Mouse (Mus musculus) limb, embryonic 13.5 days (tissue): ENCODE measurements around the gene BC107364. TPM values are rescaled to one million over a fixed set of nuclear protein-coding genes. Genes with fewer than 3 reads are reported as not detected.
"Not testable (repeated sequence)": the region's sequence is repeated elsewhere in the genome, so short reads cannot be mapped to it uniquely, and the experiment has no call there.

Source experiments
- ATAC-seq: fragments of 200-750 bp; cut with Nextera tagmentation; 2 replicates; pipeline ENCODE4 v1.8.0; 2017; ENCODE audit warnings: low read depth, moderate number of reproducible peaks, moderate TSS enrichment; ENCODE audit not compliant: low FRiP score
- H3K27ac ChIP-seq: fragments of 300-500 bp; sonication (generic); 2 replicates; pipeline ENCODE4 v1.5.1; 2015; ENCODE audit warnings: inconsistent platforms, mild to moderate bottlenecking, moderate library complexity
- H3K27me3 ChIP-seq: fragments of 300-500 bp; sonication (generic); 2 replicates; pipeline ENCODE4 v1.6.1; 2015; ENCODE audit warnings: mild to moderate bottlenecking, inconsistent platforms
- H3K36me3 ChIP-seq: fragments of 300-500 bp; sonication (generic); 2 replicates; pipeline ENCODE4 v1.6.1; 2015; ENCODE audit warnings: inconsistent platforms, mild to moderate bottlenecking, moderate library complexity
- H3K4me1 ChIP-seq: fragments of 300-500 bp; sonication (generic); 2 replicates; pipeline ENCODE4 v1.6.1; 2015; ENCODE audit warnings: inconsistent platforms
- H3K4me2 ChIP-seq: fragments of 300-500 bp; sonication (generic); replicated peaks from 2 replicates; pipeline ENCODE4 v1.6.1; 2015; ENCODE audit warnings: inconsistent platforms, mild to moderate bottlenecking, moderate library complexity
- H3K4me3 ChIP-seq: fragments of 300-500 bp; sonication (generic); 2 replicates; pipeline ENCODE4 v1.5.1; 2015; ENCODE audit warnings: moderate library complexity, mild to moderate bottlenecking, inconsistent platforms
- H3K9ac ChIP-seq: fragments of 300-500 bp; sonication (generic); 2 replicates; pipeline ENCODE4 v1.6.1; 2015; ENCODE audit warnings: mild to moderate bottlenecking, inconsistent platforms
- H3K9me3 ChIP-seq: fragments of 300-500 bp; sonication (generic); 2 replicates; pipeline ENCODE4 v1.6.1; 2016; ENCODE audit warnings: inconsistent platforms
- WGBS: fragments of 180-500 bp; shearing (Covaris S2); methylation state at CpG from one replicate; pipeline ENCODE4 v1.1.7; 2015; 5-methylcytosine and 5-hydroxymethylcytosine counted together
- polyA plus RNA-seq: library from polyadenylated mRNA; unstranded; fragments of >200 nt; fragmentation: Nextera tagmentation; extraction: Ambion mirVana; gene quantifications from 2 replicates; pipeline ENCODE4 v1.2.1, GENCODE M21; 2015

Gene BC107364
- polyA plus RNA-seq, 1 experiment from 2014 or later: not detected

DNA sequence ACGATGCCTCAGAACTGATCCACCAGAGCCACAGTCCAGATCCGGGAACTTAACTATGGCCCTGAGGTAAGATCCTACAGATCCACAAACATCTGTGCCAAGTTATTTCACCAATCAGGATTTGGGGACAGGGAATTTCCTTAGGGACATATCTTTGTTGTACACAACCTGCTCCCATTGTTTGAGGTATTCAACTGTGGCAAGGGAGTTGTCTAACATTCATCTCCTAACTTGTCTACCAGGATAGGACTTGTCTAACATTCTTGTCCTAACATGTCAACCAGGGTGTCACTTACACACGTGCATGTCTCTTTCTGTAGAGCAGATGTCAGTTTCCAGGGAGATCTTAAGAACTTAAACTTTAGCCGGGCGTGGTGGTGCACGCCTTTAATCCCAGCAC lies 35.5 kb downstream of the BC107364 start:
- no peak for ATAC-seq
- 90% methylated on average over 6 of the region's 6 CpGs for WGBS
- H3K27me3 ChIP-seq: peaks cover 1% of the 10 kb centered on the region; the same call in 1 of the 2 replicates

DNA sequence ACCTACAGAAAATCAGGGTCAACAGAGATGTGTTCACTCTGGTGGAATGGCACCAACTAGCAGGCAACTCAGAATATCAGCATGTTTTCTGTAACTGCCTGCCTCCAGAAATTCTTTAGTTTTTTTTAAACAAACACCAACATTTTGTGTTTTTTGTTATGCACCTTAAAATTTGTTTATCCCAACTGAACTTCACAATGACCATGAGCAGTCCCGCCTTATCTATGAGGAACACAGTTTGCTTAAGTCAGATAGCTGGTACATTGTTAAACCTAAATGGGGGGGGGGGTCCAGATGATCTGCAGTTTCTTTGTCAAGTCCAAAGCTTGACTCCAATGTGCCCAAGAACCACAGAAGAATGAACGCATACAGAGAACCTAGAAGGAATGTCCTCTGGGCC lies 36.0 kb downstream of the BC107364 start:
- Histone ChIP-seq H3K4me1 (peaks cover 3% of the 10 kb centered on the region; the same call in 1 of the 2 replicates), H3K4me2 (no peak overlapping the region), H3K27ac (no peak overlapping the region), H3K36me3 (peaks cover 7% of the 10 kb centered on the region; the same call in 1 of the 2 replicates), H3K9ac (no peak overlapping the region), H3K9me3 (no peaks in the 10 kb centered on the region), H3K27me3 (peaks cover 7% of the 10 kb centered on the region), H3K4me3 (no peak overlapping the region)
- no peak for ATAC-seq
- WGBS: 95% methylated on average over 2 of the region's 2 CpGs

More for the DNA sequence above, 35.5 kb downstream of the BC107364 start:
- H3K4me1 ChIP-seq: peaks cover 3% of the 10 kb centered on the region; the same call in 1 of the 2 replicates
- peaks cover 7% of the 10 kb centered on the region; the same call in 1 of the 2 replicates for H3K36me3 ChIP-seq
- H3K27ac ChIP-seq: no peak overlapping the region
- H3K9me3 ChIP-seq: no peaks in the 10 kb centered on the region
- no peak overlapping the region for H3K9ac ChIP-seq
- no peak overlapping the region for H3K4me2 ChIP-seq
- H3K4me3 ChIP-seq: no peak overlapping the region

DNA sequence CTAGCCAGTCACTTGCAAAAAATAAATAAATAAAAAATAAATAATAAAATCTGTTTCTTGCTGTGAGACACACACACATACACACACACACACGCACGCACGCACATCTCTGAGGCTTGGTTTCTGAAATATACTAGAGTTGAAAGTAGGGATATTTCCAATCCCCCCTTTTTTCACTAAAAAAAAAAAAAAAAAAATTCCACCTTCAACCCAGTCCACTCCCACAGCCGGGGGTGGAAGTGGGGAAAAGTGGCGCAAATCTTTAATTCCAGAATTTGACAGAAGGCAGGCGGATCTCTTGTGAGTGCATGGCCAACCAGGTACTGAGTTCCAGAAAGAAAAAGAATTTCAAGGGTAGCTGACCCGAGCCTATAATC lies 37.2 kb downstream of the BC107364 start:
- peak overlapping the region; percentile 94; the same call in 1 of the 2 replicates for H3K27ac ChIP-seq
- 31% methylated on average over 7 of the region's 7 CpGs for WGBS
- peak overlapping the region; percentile 71 for H3K4me3 ChIP-seq
- H3K27me3 ChIP-seq: peaks cover 18% of the 10 kb centered on the region
- peaks cover 3% of the 10 kb centered on the region; the same call in 1 of the 2 replicates for H3K4me1 ChIP-seq
- H3K9ac ChIP-seq: no peak overlapping the region
- H3K36me3 ChIP-seq: peaks cover 7% of the 10 kb centered on the region; the same call in 1 of the 2 replicates
- no peak for ATAC-seq
- 0 out of 2 replicates have a peak, but pooled peaks cover 3% of the 10 kb centered on the region for H3K9me3 ChIP-seq
- peak overlapping the region; percentile 76 for H3K4me2 ChIP-seq

DNA sequence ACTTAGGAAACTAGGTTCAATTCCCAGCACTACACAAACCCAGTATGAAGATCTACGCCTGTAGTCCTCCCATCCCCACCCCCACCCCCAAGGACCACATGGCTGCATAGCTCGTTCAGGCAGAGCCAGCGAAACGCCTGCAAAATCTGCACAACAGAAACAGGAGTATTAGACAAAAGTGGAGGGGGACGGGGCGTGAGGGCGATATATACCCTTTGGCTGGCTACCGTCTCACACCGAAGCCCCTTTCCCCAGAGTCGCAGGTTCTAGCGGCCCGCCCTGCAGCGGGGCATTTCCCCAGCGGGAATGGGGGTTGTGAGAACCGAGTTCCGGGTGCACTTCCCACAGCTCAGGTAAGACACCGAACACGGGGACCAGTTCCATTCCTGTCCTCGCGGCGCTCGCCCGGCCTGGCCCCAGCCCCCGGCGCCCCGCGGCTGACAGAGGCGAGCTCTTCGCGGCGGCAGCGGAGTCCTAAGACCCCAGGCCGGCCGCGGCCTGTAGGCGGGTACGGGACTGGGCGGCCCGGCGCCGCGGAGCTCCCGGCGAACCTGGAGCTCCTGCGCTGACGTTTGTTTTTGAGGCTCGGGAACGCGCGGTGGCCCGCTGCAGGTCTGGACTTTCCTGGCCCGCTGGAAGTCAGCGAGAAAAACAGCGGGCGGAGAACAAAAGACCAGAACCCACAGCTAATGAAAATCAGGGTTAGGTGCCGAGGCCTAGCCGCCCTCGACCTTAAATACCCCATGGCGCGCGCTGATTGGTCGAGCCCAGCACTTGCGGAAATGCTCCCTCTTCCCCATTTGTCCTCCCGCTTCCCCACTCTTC lies 37.8 kb downstream of the BC107364 start:
- H3K4me1 ChIP-seq: peaks cover 8% of the 10 kb centered on the region; the same call in 1 of the 2 replicates
- peaks cover 24% of the 10 kb centered on the region for H3K27me3 ChIP-seq
- peak overlapping the region; percentile 94 for H3K27ac ChIP-seq
- peak; percentile 91 for ATAC-seq
- peak overlapping the region; percentile 71 for H3K4me3 ChIP-seq
- H3K9me3 ChIP-seq: 0 out of 2 replicates have a peak, but pooled peaks cover 3% of the 10 kb centered on the region
- H3K36me3 ChIP-seq: peaks cover 7% of the 10 kb centered on the region; the same call in 1 of the 2 replicates
- WGBS: under 1% methylated on average over 64 of the region's 64 CpGs
- H3K4me2 ChIP-seq: peak overlapping the region; percentile 76
- H3K9ac ChIP-seq: peak overlapping the region; percentile 96

DNA sequence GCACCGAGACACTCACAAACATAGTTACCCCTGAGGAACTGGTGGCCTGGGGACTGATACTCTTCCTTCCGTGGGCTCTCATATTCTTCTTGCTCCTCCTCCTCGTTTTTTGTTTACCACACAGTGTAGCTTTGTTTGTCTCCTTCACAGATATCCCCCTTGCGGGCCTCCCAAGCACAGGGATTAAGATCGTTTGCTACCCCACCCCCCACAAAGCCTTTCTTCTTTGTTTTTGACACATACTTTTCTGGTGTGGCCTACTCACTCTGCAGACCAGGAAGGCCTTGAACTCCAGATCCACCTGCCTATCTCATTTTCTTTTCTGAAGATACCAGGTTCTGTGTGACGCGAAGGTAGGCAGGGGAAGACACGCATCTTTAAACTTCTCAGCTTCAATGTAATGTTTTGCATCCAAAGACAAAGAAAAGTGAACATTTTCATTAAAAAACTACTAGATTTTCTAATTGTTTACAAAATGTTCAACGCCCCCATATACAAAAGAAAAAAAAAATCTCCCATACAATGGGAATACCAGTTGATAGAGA lies 38.5 kb downstream of the BC107364 start:
- peaks cover 11% of the 10 kb centered on the region; the same call in 1 of the 2 replicates for H3K4me1 ChIP-seq
- H3K27me3 ChIP-seq: peaks cover 31% of the 10 kb centered on the region
- WGBS: 54% methylated on average over 9 of the region's 9 CpGs
- peak overlapping the region; percentile 71 for H3K4me3 ChIP-seq
- H3K4me2 ChIP-seq: peak overlapping the region; percentile 76
- no peak for ATAC-seq
- H3K36me3 ChIP-seq: peaks cover 7% of the 10 kb centered on the region; the same call in 1 of the 2 replicates
- no peak overlapping the region for H3K27ac ChIP-seq
- H3K9me3 ChIP-seq: 0 out of 2 replicates have a peak, but pooled peaks cover 3% of the 10 kb centered on the region
- H3K9ac ChIP-seq: peak overlapping the region; percentile 96; the same call in 1 of the 2 replicates

DNA sequence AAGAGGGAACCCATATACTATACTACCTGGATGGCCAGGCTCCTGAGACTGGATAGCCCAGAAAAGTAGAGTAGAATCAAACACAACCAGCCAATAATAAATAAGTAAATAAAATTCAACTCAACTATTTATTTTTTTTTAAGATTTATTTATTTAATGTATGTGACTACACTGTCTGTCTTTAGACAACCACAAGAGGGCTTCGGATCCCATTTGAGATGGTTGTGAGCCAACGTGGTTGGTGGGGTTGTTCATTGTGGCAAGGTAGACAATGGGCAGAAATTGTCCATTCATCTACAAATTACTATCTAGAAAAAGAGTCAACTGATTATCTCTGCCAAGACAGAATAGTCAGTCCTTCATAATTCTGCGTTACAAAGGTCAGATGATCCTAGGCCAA lies 40.3 kb downstream of the BC107364 start:
- Histone ChIP-seq H3K4me2 (no peak overlapping the region), H3K4me3 (no peak overlapping the region), H3K9ac (no peak overlapping the region), H3K4me1 (peaks cover 11% of the 10 kb centered on the region; the same call in 1 of the 2 replicates), H3K27ac (no peak overlapping the region), H3K27me3 (peaks cover 45% of the 10 kb centered on the region), H3K36me3 (peaks cover 7% of the 10 kb centered on the region; the same call in 1 of the 2 replicates), H3K9me3 (peaks cover 8% of the 10 kb centered on the region; the same call in 1 of the 2 replicates)
- ATAC-seq: no peak
- 87% methylated on average over 3 of the region's 3 CpGs for WGBS

DNA sequence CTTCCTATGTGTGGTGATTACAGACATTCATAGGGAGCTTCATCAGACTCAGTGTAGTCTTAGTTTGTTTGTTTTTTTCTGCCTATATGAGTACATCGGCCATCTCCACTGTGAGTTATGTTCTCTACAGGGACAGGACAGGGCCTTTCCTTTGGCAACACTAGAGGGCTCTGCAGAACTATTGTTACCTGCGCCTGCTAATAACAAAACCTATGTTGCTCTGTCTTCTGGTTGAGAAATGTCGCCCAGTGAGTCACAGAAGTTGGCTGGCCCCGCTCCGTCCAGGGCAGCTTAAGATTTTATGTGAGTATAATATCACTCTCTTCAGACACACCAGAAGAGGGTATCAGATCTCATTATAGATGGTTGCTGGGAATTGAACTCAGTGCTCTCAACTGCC lies 41.1 kb downstream of the BC107364 start:
- no peak overlapping the region for H3K4me2 ChIP-seq
- peaks cover 8% of the 10 kb centered on the region; the same call in 1 of the 2 replicates for H3K9me3 ChIP-seq
- H3K27ac ChIP-seq: no peak overlapping the region
- 83% methylated on average over 5 of the region's 5 CpGs for WGBS
- H3K4me1 ChIP-seq: peaks cover 11% of the 10 kb centered on the region; the same call in 1 of the 2 replicates
- H3K36me3 ChIP-seq: peaks cover 7% of the 10 kb centered on the region; the same call in 1 of the 2 replicates
- ATAC-seq: no peak
- peaks cover 53% of the 10 kb centered on the region for H3K27me3 ChIP-seq
- no peak overlapping the region for H3K4me3 ChIP-seq
- no peak overlapping the region for H3K9ac ChIP-seq

DNA sequence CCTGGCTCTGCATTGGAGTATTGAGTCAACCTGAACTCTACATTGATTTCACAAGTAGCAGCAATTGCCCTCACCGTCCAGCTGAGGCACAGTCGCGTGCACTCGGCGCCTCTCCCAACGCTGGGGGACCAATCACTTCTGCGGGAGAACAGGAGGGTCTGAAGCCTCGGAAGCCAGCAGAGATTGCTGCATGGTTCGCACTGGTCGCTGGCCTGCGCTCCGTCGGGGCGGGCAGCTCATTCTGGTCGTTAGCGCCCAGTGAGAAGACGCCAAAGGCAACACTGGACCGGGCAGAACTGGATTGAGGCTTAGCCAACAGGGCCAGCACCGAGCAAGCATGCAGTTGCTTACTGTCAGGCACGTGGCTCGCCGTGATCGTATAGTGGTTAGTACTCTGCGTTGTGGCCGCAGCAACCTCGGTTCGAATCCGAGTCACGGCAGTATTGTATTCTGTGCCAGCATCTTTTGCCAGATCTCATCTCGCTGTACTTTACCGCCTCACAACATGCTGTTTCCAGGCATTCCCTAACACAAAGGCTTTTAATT lies 42.3 kb downstream of the BC107364 start:
- H3K4me2 ChIP-seq: peak overlapping the region; percentile 47
- H3K9ac ChIP-seq: 0 out of 2 replicates have a peak overlapping the region, but pooled peaks have one; percentile 0
- H3K9me3 ChIP-seq: peaks cover 8% of the 10 kb centered on the region; the same call in 1 of the 2 replicates
- H3K36me3 ChIP-seq: peaks cover 7% of the 10 kb centered on the region; the same call in 1 of the 2 replicates
- H3K27ac ChIP-seq: no peak overlapping the region
- no peak for ATAC-seq
- H3K4me1 ChIP-seq: peaks cover 11% of the 10 kb centered on the region; the same call in 1 of the 2 replicates
- WGBS: 3% methylated on average over 31 of the region's 31 CpGs
- peaks cover 64% of the 10 kb centered on the region for H3K27me3 ChIP-seq
- peak overlapping the region; percentile 19 for H3K4me3 ChIP-seq

DNA sequence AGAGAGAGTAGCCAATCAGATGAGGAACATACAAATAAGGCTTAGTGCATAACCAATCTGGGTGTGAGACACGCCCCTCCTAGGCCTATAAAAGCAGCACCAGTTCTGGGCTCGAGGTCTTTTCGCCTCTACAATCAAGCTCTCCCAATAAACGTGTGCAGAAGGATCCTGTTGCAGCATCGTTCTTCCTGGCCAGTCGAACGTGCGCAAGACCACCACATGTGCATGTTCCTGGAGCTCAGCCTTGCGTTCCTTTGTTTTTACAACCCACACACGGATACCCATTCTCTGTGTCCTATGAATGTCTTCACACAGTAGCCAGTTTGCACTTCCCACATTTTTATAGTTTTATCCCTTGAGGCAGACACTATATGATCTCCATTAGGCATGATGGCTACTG lies 44.0 kb downstream of the BC107364 start:
- H3K27ac ChIP-seq, H3K9ac ChIP-seq, H3K36me3 ChIP-seq, H3K4me3 ChIP-seq, H3K9me3 ChIP-seq, H3K4me2 ChIP-seq, ATAC-seq: not testable (repeated sequence)
- peaks cover 14% of the 10 kb centered on the region for H3K4me1 ChIP-seq
- peaks cover 81% of the 10 kb centered on the region for H3K27me3 ChIP-seq
- 79% methylated on average over 10 of the region's 10 CpGs for WGBS

DNA sequence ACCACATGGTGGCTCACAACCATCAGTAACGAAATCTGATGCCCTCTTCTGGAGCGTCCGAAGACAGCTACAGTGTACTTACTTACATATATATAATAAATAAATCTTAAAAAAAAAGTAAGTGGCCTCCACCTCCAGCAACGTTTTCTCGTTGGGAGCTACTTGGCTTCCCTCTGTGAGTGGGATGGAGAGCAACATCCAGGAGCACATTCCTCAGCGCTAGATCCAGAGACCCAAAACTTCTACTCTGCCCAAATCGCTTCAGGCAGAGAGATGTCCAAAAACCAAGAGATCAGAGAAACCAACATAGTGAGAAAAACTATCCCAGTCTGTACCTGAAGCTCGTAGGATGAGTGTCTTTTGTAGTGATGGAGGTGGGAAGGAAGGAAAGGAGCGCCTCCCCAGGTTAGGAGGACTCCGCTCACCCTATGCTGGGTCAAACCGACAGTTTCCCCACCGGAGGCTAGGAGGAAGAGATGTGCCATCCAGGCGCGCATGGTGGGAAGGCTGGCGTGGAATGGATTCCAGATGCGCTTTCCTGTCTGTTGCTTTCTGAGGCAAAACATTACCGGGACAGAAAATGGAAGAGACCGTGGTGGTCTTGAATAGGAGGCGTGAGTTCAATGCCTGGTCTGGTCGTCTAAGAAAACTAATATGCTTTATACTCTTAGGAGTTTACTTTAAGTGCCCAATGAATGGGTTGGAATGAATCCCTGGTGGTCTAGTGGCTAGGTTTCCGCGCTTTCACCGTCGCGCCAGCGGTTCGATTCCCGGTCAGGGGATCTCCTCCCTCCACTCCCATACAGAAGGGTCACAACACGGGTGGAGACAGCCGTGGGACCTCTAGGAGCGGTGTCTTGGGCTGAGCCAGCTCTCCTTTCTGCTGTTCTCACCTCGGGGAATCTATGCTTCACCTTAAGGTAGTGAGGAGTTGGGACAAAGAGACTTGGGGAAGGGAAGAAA lies 46.3 kb downstream of the BC107364 start:
- H3K4me1 ChIP-seq: peaks cover 19% of the 10 kb centered on the region
- H3K9me3 ChIP-seq: peaks cover 8% of the 10 kb centered on the region; the same call in 1 of the 2 replicates
- no peaks in the 10 kb centered on the region for H3K36me3 ChIP-seq
- no peak overlapping the region for H3K9ac ChIP-seq
- H3K27ac ChIP-seq: no peak overlapping the region
- H3K4me2 ChIP-seq: no peak overlapping the region
- WGBS: 53% methylated on average over 32 of the region's 32 CpGs
- no peak overlapping the region for H3K4me3 ChIP-seq
- no peak for ATAC-seq
- peaks cover 93% of the 10 kb centered on the region for H3K27me3 ChIP-seq

DNA sequence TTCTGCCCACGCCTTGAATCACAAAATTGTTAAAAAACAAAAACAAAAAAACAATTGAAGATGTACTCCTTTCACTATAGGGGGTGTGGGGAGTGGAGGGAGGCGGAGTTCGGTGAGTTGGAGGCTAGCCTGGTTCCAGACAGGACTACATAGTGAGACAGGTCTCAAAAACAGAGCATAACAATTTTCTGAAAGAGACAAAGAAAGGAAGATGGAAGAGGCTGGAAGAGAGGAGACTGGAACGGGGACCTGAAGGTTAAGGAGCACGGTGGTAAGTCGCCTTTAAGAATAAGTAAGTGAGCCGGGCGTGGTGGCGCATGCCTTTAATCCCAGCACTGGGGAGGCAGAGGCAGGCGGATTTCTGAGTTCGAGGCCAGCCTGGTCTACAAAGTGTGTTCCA lies 47.1 kb downstream of the BC107364 start:
- H3K9ac ChIP-seq: no peak overlapping the region
- peaks cover 5% of the 10 kb centered on the region; the same call in 1 of the 2 replicates for H3K9me3 ChIP-seq
- no peak for ATAC-seq
- H3K4me1 ChIP-seq: peaks cover 19% of the 10 kb centered on the region
- H3K27ac ChIP-seq: no peak overlapping the region
- H3K27me3 ChIP-seq: peaks cover 93% of the 10 kb centered on the region
- 0 out of 2 replicates have a peak overlapping the region, but pooled peaks have one; percentile 41 for H3K4me2 ChIP-seq
- H3K36me3 ChIP-seq: no peaks in the 10 kb centered on the region
- WGBS: 22% methylated on average over 11 of the region's 11 CpGs
- no peak overlapping the region for H3K4me3 ChIP-seq
